Mouse (Mus musculus): ENCODE measurements around the gene Rilp. TPM values are rescaled to one million over a fixed set of nuclear protein-coding genes. Genes with fewer than 3 reads are reported as not detected.
A peak's percentile ranks its signal among the peaks of the same experiment; 100 is the strongest.
"Not testable (repeated sequence)": the region's sequence is repeated elsewhere in the genome, so short reads cannot be mapped to it uniquely, and the experiment has no call there.

The Rilp gene
- total RNA-seq, 2 experiments from 2014 or later, result 33.4 to 41.9 TPM

DNA sequence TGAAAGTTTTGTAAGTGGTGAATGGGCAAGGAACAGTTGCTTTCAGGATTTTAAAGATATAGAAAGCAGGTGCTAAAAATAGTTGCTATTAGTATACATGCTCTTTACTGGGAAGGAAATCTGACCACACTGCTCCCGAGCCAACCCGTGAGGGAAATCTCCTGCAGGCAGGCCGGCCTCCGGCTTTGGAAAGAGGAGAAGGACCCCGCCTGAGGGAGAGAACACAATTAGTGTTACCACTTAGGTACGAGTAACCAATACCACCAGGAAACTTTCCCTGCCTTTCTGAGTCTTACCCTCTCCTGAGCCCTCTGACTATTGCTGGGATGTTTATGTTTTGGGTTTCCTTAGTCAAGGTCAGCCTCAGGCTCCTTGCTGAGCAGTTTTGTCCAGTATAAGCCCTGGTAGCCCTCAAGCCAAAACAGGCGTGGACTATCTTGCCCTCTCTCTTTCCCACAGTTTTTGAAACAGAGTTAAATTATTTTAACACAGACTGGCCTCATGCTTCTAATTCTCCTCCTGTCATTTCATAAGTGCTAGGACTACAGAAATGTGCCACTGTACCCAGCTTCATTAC is 43.1 kb downstream of the Rilp start:
- H3K4me3 ChIP-seq, result no peak overlapping the region

DNA sequence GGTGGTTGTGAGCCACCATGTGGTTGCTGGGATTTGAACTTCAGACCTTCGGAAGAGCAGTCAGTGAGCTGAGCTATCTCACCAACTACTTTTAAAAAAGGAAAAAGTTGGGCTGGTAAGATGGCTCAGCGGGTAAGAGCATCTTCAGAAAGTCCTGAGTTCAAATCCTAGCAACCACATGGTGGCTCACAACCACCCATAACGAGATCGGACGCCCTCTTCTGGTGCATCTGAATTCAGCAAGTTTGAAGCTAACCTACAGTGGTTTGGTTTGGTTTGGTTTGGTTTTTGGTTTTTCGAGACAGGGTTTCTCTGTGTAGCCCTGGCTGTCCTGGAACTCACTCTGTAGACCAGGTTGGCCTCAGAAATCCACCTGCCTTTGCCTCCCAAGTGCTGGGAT is 46.1 kb downstream of the Rilp start:
- H3K4me3 ChIP-seq; H3K27ac ChIP-seq; DNase-seq; intact Hi-C loops (cut with DNase I): not testable (repeated sequence)

More for the DNA sequence above, 43.1 kb downstream of the Rilp start:
- H3K27ac ChIP-seq, result peak overlapping the region; percentile 89
- no peak for TF ChIP-seq CTCF (IDR thresholded peaks at IDR 0.05)
- intact Hi-C loops (cut with DNase I), result no loop called here
- peak; percentile 65 for DNase-seq

DNA sequence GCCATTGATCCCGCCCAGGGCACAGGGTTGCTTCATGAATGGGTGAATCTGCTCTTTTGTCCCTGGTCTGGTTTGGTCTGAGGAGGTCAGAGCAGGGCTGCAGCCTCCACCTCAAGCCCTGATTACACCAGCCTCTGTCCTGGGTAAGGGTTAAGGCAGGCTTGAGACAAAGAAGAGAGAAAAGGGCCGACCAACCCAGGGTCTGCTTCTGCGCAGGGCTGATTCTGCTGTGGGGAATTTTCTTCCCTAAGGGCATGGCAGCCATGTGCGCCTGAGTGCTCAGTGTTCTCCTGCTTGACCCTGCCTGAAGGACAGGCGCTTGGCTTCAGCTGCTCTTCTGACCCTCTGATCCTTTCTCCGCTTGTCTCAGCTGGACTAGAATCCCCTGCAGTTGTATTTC is 47.2 kb downstream of the Rilp start:
- 0 out of 2 replicates have a peak overlapping the region, but pooled peaks have one; percentile 20 for H3K27ac ChIP-seq
- intact Hi-C loops (cut with DNase I), result no loop called here
- no peak for TF ChIP-seq CTCF (IDR thresholded peaks at IDR 0.05)
- DNase-seq, result no peak
- no peak overlapping the region for H3K4me3 ChIP-seq

DNA sequence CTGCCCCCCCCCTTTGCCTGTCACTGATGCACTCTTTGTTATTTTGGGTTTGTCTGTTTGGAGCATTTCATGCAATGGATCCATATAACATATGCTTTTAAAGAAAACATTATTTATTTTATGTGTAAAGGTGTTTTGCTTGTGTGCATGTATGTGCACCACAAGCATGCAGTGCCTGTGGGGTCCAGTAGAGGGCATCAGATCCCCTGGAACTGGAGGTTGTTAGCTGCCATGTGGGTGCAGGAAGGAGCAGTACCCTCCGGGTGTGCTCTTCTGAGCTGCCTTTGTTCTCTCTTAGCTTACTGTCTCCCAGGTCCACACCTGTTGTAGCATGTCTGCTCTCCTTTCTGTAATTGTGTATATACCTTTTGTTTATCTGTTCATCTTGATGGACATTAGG is 48.2 kb downstream of the Rilp start:
- no peak overlapping the region for H3K4me3 ChIP-seq
- intact Hi-C loops (cut with DNase I), result no loop called here
- peak; percentile 31 for TF ChIP-seq CTCF (IDR thresholded peaks at IDR 0.05)
- no peak overlapping the region for H3K27ac ChIP-seq
- DNase-seq, result no peak

DNA sequence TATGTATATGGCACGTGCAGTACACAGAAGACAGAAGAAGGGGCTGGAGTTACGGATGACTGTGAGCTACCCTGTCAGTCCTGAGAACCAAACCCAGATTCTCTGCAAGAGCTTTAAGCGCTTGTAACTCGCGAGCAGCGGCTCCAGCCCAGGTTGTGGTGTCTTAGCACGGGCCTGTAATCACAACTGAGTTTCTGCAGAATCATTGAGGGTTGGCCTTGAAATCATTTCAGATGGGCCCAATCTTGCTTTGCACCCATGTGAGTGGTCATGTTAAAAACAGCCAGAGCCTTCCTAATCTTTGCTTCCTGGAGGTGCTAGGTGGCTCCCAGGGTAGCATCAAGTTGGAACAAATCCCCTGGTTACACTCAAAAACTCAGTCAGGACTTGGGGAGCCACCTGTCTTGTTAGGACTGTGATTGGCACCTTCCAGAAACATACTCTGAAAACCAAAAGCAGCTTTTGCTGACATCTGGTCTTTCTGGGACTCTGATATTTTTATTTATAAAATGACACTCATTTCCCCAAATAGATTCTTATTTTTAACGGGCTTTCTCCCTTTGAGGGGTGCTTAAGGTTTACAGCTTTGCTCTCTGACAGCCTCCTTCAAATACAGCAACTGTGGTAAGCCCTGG is 50.1 kb downstream of the Rilp start:
- Histone ChIP-seq H3K4me3 (no peak overlapping the region), H3K27ac (peak overlapping the region; percentile 66)
- DNase-seq, result no peak
- intact Hi-C loops (cut with DNase I), result no loop called here
- TF ChIP-seq CTCF (IDR thresholded peaks at IDR 0.05), result no peak

DNA sequence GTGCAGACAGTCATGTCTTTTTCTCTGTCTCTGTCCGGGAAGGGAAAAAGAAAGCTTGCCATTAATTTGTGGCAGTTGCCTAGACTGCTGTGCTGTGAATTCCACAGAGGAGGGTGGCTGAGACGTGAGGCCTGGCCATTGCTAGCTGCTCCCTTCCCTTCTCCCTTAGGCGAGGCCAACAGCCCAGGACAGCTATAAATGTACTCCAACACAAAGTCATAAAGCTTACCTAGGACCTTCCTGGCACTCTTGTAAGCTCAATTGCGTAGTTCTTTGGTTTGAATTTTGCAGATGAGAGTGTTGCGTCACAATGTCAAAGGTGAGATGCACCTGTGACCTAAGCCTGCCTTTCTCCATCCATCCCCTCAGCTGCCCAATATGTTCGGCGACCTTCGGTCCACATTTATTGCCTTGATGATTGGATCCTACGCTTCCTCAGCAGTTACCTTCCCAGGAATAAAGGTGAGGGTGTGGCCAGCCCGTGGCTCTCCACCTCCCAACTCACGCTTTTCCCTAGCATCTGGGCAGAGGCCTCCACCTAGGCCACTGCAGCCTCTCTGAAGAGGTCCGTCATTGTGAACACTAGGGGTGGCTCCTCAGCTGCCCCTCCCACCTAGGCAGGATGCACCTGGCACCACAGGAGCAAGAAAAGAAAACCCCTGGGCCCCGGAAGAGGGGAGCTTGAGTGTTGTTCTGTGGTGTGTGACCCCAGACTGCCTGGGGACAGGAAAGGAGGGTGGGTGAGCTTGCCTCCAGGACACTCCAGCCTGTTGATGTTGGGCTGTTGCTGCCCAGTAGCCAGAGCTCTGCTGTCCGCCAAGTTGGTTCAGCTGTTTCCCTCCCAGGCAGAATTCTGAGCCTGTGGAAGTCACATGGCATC is 50.9 kb downstream of the Rilp start:
- intact Hi-C loops (cut with DNase I), result no loop called here
- no peak overlapping the region for H3K4me3 ChIP-seq
- no peak for DNase-seq
- H3K27ac ChIP-seq, result peak overlapping the region; percentile 66
- TF ChIP-seq CTCF (IDR thresholded peaks at IDR 0.05), result no peak

DNA sequence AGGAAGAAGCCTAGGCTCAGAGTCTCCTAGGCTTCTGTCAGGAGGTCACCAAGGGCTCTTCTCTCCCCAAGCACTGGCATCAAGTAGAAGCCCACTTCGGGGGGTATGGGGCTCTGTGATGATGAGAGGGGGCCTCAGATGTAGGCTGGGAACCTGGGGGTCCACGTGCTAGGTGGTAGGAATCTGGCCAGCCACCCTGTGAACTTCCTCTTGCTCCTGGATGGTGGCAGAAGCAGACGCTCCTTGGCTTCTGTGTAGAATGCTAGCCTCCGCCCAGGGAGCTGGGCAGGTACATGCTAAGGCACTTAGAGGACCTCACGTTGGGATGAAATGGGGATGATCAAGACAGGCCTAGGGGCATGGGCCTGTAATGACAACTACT is 51.5 kb downstream of the Rilp start:
- intact Hi-C loops (cut with DNase I), result no loop called here
- no peak for DNase-seq
- no peak for TF ChIP-seq CTCF (IDR thresholded peaks at IDR 0.05)
- Histone ChIP-seq H3K27ac (peak overlapping the region; percentile 66), H3K4me3 (no peak overlapping the region)

Small RNAs within 50 kb of the gene (microRNA-seq; reads per million reads assigned to microRNA genes)
- 116,549 reads per million, percentile 100 among the genes with 10 or more reads in this experiment for gene Mir22
- gene Mir3971, result not detected

Other genes with a start within 250 kb of the Rilp start
- 10 to 100 TPM; 60.4 to 62.5 TPM for gene Rpa1, start 161.8 kb upstream of the Rilp start, total RNA-seq (2021)
- gene Smyd4, start 161.7 kb upstream of the Rilp start, total RNA-seq (2021), result 1 to 10 TPM; 4.0 to 4.3 TPM
- 100 to 1,000 TPM in 1 of 2 experiments, 10 to 100 TPM in 1; 55.5 to 168 TPM for gene Serpinf1, start 87.4 kb upstream of the Rilp start, total RNA-seq (2021)
- gene Serpinf2, start 70.5 kb upstream of the Rilp start, total RNA-seq (2021), result not detected
- gene Wdr81, start 55.4 kb upstream of the Rilp start, total RNA-seq (2021), result 1 to 10 TPM; 4.9 to 6.4 TPM
- gene Tlcd2, start 48.4 kb upstream of the Rilp start, total RNA-seq (2021), result 1 to 10 TPM; 2.6 to 3.1 TPM
- gene Prpf8, start 23.3 kb upstream of the Rilp start, total RNA-seq (2021), result 10 to 100 TPM; 69.3 to 76.7 TPM
- gene Scarf1, start 3.4 kb downstream of the Rilp start, total RNA-seq (2021), result 1 to 10 TPM; 2.4 to 5.7 TPM
- gene Slc43a2, start 21.6 kb downstream of the Rilp start, total RNA-seq (2021), result 10 to 100 TPM; 19.0 to 41.6 TPM
- 100 to 1,000 TPM; 151 to 206 TPM for gene Pitpna, start 78.0 kb downstream of the Rilp start, total RNA-seq (2021)
- gene Inpp5k, start 120.9 kb downstream of the Rilp start, total RNA-seq (2021), result 10 to 100 TPM; 25.9 to 27.4 TPM
- gene Myo1c, start 140.4 kb downstream of the Rilp start, total RNA-seq (2021), result 10 to 100 TPM; 34.1 to 43.9 TPM
- 10 to 100 TPM; 53.4 to 64.3 TPM for gene Crk, start 169.2 kb downstream of the Rilp start, total RNA-seq (2021)
- 100 to 1,000 TPM; 545 to 577 TPM for gene Ywhae, start 222.8 kb downstream of the Rilp start, total RNA-seq (2021)